Mouse (Mus musculus): ENCODE data around the gene Fkbpl.

Gene Fkbpl

DNA sequence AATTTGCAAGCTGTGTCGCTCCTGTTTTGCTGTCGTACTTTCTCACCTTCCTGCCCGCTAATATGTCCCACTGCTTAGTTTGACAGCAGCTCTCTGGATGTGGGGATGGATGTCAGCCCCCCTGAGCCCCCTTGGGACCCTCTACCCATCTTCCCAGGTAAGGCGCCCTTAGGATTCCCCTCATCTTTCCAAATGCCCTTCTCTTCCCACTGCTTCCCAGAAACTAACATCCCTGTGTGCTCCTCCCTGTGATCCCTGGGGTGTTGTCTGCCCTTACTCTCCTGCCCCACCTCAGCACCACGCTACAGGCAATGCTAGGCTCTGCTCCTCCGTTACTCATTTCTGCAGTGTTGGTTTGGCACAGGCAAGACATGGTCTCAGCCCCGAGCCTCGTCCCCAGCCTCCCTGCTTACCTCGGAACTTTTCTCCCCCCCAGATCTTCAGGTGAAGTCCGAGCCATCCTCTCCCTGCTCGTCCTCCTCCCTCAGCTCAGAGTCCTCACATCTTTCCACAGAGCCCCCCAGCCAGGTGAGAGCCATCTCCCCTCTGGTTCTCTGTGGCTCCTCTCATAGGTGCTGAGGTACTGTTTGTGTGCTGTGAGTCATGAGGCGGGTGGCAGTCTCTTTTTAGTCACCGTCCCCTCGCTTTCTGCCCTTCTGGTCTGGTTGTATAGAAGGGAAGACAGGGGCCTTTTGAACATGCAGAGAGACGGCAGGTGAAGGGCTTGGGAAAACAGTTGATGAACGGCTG, 3.8 kb downstream of the Fkbpl start:
- peak in 1 of 2 experiments; percentile 8 for DNase-seq

DNA sequence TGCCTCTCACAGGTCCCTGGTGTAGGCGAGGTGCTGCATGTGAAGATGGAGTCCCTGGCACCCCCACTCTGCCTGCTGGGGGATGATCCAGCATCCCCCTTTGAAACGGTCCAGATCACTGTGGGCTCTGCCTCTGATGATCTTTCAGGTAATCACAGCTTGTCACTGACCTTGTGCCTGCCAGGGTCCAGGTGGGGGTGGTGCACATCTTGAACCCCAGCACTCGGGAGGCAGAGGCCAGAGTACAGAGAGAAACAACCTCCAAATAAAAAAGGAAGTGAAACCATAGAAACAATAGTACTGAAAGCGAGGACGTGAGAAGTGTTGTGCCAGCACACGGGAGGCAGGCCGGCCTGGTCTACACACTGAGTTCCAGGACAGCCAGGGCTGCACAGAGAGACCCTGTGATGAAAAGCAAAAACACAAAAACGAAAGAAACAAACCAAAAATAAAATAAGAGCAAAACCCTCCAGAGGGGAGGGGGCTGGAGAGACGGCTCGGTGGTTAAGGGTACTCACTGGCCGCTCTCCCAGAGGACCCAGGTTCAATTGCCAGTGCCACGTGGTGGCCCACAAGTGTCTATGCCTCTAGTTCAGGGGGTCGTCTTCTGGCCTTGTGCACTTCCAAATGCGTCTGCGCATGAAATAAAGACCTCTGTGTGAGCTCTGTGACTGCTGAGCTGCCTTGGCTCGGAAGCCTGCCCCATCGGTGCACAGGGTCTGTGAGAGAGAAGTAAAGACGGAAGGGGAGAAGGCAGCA, 4.7 kb downstream of the Fkbpl start:
- no peak for DNase-seq

DNA sequence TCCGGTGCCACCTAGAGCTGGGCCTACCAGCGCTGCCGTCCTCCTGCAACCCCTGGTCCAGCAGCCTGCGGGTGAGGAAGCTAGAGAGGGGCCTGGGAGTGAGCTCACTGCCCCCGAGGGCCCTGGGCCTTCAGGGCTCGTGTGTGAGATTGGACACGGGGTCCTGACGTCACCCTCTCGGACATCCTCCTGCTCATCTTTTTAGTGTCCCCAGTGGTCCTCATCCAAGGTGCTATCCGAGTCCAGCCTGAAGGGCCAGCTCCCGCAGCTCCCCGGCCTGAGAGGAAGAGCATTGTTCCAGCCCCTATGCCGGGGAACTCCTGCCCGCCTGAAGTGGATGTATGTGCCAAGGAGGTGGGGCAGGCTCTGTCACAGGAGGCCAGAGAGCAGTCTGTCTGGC, 6.2 kb downstream of the Fkbpl start:
- DNase-seq = no peak

GRCm38 (mm10) chr17:34651507-34652221, 7.1 kb downstream of the Fkbpl start:
- DNase-seq = peak in 1 of 2 experiments; percentile 34

GRCm38 (mm10) chr17:34652546-34652945, 8.0 kb downstream of the Fkbpl start:
- DNase-seq = no peak

- no peak for DNase-seq
These were observed 8.4 kb downstream of the Fkbpl start for GRCm38 (mm10) chr17:34652985-34653384.

- peak; percentile 68 to 83 for DNase-seq
These were observed 9.3 kb downstream of the Fkbpl start for GRCm38 (mm10) chr17:34653746-34654285.

DNA sequence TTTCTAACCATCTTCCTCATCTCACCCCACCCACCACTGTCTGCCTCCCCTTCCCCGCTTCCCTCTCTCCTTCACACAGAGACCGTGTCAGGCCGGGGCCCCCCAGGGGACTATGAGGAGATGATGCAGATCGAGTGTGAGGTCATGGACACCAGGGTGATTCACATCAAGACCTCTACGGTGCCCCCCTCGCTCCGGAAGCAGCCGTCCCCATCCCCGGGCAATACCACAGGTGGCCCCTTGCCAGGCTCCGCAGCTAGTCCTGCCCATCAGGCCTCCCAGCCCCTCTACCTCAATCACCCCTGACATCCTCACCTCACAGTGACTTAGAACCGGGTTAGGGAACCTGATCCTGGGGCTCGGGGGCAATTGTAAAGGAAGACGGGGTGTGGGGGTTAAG, 9.8 kb downstream of the Fkbpl start:
- DNase-seq = no peak

GRCm38 (mm10) chr17:34655160-34655559, 10.6 kb downstream of the Fkbpl start:
- DNase-seq = peak in 1 of 2 experiments; percentile 29

DNA sequence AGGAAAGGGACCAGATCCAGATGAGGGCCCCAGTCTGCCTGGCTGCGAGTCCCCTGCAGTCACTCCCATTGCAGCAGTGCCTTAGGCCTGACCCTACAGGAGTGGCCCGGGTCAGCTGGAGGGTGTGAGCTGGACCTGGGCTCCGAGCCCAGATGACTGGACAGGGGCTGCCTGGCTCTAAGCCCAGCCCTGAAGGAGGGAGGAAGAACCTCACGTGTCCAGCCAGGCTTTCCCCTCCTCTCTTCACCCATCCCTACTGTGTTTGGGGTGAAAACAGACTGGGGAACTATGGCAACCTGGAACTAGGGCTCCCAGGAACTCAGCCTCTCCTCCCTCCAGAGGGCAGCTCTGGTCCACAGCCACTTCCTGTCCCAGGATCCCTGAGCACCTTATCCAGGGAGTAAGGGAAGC, 11.0 kb downstream of the Fkbpl start:
- DNase-seq = peak; percentile 41 to 56

DNA sequence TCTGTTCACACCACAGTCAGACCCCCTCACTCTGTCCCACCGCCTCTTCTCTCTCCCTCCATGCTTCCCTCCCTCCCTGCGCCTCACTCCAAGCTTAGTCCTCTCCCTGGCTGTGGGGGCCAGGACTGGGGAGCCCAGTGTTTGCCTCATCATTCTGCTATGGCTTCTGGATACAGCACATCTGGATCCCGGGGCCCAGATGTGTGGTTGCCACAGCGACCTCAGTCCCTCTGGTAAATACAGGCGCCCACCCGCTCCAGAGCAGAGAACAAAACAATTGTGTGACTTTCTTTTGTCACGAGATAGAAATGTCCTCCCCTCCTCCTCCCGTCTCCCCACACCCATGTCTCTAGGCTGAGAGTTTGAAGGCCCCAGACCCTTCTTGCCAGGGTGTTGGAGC, 12.1 kb downstream of the Fkbpl start:
- DNase-seq = peak in 1 of 2 experiments; percentile 8

- no peak for DNase-seq
These were observed 12.7 kb downstream of the Fkbpl start for GRCm38 (mm10) chr17:34657271-34657670.

DNA sequence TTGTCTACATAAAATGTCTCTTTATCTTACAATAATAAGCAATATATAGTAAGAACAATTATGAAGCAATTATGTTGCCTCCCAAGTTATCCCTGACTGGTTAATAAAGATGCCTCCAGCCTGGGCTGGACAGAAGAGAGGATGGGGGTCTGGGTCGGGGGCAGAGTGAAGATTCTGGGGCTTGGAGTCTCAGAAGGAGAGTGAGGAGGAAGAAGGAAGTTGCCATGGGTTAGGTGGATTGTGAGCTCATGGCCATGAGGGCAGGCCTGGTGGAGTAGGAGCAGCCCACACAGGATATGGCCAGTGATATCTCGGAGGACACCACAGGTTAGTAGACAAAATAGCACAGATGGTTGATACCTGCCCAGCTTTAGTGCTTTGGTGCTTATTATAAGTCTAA, 13.6 kb downstream of the Fkbpl start:
- no peak for DNase-seq

DNA sequence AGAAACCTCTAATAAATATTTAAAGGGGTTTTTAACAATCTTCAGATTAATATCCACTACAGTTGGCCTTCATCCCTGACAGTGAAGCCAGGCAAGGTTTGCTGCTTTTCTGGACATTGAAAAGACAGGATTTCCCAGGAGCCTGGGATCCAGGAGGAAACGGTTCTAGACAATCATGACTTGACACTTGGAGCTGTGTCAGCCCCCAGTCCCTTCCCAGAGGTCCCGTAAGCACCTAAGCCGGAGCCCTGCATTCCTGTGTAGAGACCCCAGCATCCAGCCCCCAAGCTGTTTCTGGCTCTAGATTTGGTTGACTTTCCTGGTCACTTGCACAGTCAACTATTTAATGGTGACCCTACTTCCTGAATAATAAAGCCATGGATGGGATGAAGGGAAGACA, 14.0 kb downstream of the Fkbpl start:
- DNase-seq = peak in 1 of 2 experiments; percentile 8

- DNase-seq = peak in 1 of 2 experiments; percentile 9
These were observed 14.8 kb downstream of the Fkbpl start for GRCm38 (mm10) chr17:34659181-34659896.

DNA sequence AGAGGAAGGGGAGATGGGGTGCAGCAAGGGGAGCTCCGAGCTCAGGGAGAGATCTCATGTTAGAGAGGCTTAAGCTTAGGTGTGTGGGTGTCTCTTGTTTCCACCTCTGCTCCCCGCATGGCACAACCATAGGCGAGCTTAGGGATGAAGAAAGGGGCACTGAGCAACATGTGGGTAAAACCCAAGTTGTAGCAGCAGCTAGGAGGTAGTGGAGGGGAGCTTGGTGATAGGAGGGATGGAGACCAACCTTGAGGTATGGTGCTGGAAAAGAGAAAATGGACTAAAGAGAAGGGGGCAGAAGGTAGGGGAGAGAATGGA, 15.3 kb downstream of the Fkbpl start:
- no peak for DNase-seq

DNA sequence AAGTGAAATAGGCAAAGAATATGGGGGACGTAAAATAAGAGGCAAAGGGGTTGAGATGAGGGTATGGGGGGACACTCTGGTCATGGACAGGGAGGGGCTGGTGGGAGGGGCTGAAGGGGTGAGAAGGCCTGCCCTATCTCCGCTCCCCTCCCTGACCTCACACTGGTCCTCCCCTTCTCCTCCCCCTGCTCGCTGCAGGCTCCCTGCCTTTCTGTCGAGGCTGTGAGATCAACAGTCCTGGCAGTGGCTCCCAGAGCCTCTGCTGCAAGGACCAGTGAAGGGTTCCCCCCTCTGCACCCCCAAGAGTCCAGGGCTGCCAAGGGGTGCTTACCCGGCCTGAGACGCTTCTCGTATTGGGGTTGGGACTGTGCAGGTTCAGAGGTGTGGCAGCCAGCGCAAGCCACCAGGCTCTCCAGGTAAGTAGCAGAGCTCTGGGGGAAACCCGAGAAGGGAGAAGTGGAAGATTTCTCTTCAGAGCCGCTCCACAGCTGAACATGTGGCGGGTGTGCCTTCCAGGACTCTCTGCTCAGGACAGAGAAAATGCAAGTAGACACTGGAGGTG, 15.8 kb downstream of the Fkbpl start:
- DNase-seq = peak in 1 of 2 experiments; percentile 4

- no peak for DNase-seq
These were observed 16.6 kb downstream of the Fkbpl start for GRCm38 (mm10) chr17:34661121-34661591.

- no peak for DNase-seq
These were observed 17.9 kb downstream of the Fkbpl start for GRCm38 (mm10) chr17:34662468-34662867.

GRCm38 (mm10) chr17:34662978-34663377, 18.4 kb downstream of the Fkbpl start:
- no peak for DNase-seq

GRCm38 (mm10) chr17:34663558-34663957, 19.0 kb downstream of the Fkbpl start:
- no peak for DNase-seq

DNA sequence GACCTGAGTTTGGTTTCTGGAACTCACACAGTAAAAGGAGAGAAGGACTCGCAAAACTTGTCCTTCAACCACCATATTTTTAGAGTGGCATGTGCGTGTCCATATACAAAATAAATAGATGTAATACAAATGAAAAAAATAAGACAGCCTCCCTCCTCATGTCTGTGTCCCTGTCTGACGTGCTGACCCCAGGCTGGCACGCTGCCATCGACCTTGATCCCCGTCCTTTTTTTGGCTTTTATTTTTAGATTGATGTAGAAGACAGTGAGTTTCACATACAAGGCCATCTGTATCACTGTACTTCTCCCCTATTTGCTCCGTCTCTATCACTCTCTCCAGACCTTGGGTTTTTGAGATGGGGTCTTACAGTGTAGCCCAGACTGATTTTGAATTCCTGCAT, 19.9 kb downstream of the Fkbpl start:
- DNase-seq = no peak
